Mouse (Mus musculus) gastrocnemius, postnatal 4 days (tissue): ENCODE results near the gene Galnt7. TPM values are rescaled to one million over a fixed set of nuclear protein-coding genes. Genes with fewer than 3 reads are reported as not detected.
"Not testable (repeated sequence)": the region's sequence is repeated elsewhere in the genome, so short reads cannot be mapped to it uniquely, and the experiment has no call there.

Experiments
- DNase-seq, 2 experiments: peaks; one replicate each; pipeline ENCODE4 v3.0.0; 2021 to 2022; ENCODE audit warnings: low spot score in 2 of 2, mixed read lengths in 2 of 2
- total RNA-seq, 2 experiments: library from RNA; stranded (reverse); gene quantifications; 2 replicates each; pipeline ENCODE4 v1.2.3; 2021

Gene Galnt7
- total RNA-seq, 2 experiments from 2014 or later: 8.7 to 8.9 TPM

- no peak for DNase-seq
These were observed 111.4 kb downstream of the Galnt7 start for GRCm38 (mm10) chr8:57541405-57541804.

- DNase-seq: no peak
These were observed 111.9 kb downstream of the Galnt7 start for GRCm38 (mm10) chr8:57540951-57541350.

GRCm38 (mm10) chr8:57540110-57540838 is 112.6 kb downstream of the Galnt7 start:
- peak; percentile 31 to 73 for DNase-seq

DNA sequence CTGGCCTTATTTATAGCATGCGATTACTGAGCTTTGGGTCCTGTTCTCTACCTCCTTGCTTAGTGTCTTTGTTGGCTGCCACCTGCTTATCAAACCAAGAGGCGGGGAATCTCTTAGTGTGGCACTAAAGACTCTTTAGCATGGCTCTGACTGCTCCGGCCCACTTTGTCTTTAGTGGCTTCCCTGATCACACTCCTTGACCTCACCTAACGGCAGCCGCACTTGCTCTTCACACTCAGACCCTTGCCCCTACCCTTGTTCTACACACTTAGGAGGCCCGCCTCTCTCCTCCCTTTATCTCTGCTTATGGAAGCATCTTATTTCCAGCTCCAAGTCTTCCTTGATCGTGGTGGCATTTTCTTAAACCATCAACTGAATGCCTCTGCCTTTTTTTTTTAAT is 114.2 kb downstream of the Galnt7 start:
- DNase-seq: no peak

- DNase-seq: no peak
These were observed 116.7 kb downstream of the Galnt7 start for GRCm38 (mm10) chr8:57536167-57536566.

- DNase-seq: no peak
These were observed 118.3 kb downstream of the Galnt7 start for GRCm38 (mm10) chr8:57534495-57534894.

DNA sequence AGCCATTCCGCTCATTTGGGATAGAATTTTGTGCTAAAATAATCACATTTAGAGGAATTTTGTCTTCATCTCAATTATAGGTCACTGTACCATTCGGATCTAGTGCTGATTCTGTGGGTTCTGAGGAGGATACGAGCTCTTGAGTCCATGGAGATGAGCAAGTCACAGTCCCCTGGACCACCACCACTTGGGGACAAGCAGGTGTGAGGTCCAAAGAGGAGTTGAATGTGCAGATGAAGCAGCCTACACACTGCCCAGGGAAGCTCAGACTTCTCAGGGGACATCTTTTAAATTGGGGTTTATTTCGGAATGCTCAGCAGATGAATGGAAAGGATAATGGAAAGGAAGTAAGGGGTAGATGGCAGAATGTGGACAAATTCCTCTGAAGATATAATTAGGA is 119.7 kb downstream of the Galnt7 start:
- DNase-seq: no peak

DNA sequence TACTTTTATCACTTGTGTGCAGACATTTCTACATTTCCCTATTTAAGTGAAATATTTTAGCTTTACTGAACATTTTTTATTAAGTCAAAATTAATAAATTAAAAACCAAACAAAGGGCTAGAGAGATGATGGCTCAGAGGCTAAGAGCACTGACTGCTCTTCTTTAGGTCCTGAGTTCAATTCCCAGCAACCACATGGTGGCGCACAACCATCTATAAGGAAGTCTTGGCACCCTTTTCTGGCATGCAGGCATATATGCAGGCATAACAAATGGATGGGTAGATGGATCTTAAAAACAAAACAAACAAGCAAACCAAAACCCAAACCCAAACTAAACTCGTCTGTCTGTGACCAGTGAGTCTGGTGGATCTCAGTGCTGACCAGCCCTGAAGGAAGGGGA is 120.6 kb downstream of the Galnt7 start:
- no peak for DNase-seq

DNA sequence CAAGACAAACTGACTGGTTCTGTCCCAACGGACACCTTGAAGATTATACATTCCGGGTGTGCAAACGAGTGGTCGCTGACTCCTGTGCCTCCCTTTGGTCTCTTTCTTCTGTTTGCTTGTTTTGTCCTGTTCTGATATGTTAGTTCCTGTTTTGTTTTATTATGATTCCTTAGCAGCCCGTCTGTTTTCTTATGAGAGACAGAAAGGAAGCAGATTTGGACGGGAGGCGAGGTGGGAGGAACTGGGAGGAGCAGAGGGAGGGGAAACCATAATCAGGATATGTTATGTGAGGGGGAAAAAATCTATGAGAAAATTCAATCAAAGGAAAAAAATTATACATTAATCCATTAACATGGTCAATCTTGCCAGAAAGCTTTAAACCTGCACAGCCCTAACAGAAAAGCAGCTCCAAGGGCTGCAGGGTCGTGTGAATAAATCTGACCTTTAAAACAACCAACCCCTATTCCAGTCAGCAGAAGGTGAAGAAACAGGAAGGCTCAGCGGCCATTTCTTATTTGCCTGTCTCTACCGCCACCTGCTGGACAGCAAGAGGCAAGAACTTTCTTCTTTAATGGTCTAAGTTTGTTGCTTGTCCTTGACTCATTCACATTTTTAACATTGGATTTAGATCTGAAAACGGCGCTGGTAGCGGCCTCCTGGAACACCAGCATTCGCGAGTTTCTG is 122.0 kb downstream of the Galnt7 start:
- peak; percentile 55 to 79 for DNase-seq

DNA sequence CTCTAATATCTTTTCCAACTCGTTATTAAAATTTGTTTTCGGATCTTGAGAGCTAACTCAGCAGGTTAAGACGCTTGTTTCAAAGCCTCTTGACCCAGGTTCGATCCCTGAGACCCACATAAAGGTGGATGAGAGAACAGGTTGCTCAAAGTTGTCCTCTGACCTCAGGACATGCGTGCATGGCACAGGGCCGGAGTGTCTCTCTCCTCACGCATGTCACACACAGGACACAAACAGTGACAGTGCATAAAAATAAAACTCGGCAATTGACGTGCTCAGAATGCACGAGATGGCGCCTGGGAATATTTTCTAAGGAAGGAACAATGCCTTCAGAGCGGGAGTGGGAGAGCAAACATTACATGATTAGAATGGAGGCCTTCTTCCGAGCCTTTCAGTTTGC is 122.6 kb downstream of the Galnt7 start:
- no peak for DNase-seq

DNA sequence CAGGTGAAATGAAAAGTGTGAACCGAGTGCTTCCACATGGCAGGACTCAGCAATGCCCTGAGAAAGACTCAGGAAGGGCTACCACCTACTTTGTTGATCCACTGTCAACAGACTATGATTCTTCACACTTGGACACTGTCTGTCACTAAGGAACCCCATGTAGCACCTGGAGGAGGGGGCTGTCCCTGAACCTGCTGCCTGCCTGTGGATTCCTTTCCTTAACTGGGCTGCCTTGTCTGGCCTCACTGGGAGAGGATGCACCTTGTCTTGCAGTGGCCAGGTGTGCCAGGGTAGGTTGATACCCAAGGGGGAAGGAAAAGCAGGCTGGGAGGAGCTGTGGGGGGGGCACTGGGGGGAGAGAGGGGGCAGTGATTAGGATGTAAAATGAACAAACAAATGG is 124.8 kb downstream of the Galnt7 start:
- DNase-seq: no peak

DNA sequence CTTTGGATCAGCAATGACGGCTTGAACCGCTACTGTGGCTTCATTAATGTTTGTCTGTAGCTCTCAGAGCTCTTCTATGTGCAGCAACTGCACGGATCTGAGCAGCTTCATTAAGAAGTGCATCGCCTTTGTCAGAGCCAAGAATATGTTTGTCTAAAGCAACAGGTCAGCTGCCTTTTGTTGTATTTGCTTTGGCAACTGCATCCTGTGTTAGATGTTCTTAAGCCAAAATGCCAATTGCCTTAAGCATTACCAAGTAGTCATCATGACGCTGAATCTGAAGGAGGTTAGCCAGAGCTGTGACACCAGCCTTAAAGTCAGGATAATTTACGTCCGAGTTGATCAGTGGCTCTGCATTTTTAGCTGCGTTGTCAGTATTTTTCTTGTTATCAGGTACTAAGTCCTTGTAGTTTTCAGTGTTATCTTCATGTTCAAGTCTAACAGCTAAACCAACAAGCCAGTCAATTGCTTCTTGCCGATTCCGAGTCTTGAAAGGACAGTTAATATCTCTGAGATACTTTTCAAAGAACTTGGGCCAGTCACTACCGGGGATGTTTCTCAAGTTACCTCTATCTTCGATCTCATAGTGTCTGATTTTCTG is 132.5 kb downstream of the Galnt7 start:
- DNase-seq: no peak

DNA sequence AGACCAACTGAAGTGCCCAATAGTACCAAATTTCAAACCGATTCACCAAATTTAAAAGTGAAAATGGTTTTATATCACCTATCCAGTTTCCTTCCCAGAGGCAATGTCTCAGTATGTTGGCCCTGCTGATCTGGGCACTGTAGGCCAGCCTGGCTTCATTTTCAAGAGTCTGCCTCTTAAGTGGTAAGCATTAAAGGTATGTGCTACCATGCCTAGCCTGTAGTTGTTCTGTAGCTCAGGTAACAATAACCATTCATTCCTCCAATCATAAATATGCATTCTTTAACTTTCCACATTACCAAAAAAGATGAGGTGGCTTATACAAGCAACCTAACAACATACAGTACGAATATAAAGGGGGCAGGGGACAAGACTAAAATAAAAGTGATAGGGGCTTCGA is 135.1 kb downstream of the Galnt7 start:
- DNase-seq: no peak

- not testable (repeated sequence) for DNase-seq
These were observed 136.1 kb downstream of the Galnt7 start for GRCm38 (mm10) chr8:57516685-57517084.

DNA sequence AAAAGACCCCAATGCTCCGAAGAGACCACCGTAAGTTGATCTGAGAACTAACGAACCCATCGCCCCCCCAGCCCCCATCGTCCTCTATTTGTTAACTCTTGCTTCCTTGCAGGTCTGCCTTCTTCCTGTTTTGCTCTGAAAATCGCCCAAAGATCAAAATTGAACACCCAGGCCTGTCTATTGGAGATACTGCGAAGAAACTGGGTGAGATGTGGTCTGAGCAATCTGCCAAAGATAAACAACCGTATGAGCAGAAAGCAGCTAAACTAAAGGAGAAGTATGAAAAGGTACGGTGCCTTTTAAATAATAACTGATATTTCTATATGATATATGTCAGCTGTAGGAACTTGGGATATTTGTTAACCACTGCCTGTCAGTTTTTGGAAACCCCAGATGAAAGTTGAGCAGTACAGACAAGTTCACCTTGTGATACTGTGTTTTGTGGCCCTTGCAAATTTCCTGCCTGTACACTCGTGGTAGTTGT is 139.6 kb downstream of the Galnt7 start:
- DNase-seq: not testable (repeated sequence)

DNA sequence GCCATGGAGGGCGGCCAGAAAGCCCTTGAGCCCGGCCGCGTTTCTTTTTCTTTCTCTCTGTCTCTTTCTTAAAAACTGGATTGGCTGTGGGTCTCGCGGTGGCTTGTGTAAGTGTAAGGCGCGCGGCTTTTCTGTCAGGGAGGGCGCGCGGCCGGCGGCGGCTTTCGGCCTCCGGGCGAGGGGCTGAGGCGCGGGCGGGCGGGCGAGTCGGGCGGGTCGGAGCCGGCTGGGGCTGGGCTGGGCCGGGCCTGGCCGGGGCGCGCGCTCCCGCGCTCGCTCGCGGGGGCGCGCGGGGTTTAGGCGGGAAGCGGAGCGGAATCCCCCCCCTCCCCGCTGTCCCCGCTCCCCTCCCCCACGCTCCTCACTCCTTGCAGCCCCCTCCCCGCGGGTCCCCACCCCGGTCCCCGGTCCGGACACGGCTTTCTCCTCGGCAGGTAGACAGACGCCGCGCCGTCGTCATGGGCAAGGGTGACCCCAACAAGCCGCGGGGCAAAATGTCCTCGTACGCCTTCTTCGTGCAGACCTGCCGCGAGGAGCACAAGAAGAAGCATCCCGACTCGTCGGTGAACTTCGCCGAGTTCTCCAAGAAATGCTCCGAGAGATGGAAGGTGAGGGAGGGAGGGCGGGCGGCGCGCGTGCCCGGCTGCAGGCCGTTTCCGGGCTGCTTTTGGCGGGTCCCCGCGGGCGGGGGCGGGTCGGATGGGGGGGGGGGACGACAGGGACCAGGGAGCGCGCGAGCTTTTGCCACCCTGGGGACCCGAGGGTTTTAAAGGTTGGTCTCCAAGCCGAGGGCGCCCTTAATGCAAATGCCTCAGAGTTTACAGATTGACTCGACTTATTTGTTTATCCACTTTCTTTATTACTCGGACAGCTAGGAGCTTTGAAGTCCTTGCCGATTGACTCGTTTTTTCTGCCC is 140.4 kb downstream of the Galnt7 start:
- DNase-seq: peak; percentile 44 to 55

GRCm38 (mm10) chr8:57511316-57512118 is 141.3 kb downstream of the Galnt7 start, which contains the start of gene Hmgb2:
TSS of gene Hmgb2 (plus strand) at chr8:57511907.
- peak; percentile 99 to 100 for DNase-seq

- no peak for DNase-seq
These were observed 142.0 kb downstream of the Galnt7 start for GRCm38 (mm10) chr8:57510791-57511315.

DNA sequence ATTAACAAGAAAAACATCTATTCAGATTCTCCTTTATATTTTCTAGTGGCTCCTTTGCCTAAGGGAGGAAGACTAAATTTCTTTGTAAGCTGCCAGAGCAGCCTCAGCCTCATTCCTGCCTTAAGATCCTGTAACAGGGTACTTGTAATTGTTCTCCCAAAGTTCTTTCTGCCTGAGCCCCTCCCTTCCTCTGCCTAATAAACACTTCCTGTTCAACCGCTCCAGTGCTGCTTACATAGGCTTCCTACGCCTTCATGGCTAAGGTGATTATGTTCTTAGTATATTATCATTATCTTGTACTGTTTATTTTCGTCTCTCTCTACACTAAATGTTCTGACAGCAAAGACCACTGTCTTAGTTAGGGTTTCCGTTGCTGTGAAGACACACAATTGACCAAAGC is 144.2 kb downstream of the Galnt7 start:
- no peak for DNase-seq

DNA sequence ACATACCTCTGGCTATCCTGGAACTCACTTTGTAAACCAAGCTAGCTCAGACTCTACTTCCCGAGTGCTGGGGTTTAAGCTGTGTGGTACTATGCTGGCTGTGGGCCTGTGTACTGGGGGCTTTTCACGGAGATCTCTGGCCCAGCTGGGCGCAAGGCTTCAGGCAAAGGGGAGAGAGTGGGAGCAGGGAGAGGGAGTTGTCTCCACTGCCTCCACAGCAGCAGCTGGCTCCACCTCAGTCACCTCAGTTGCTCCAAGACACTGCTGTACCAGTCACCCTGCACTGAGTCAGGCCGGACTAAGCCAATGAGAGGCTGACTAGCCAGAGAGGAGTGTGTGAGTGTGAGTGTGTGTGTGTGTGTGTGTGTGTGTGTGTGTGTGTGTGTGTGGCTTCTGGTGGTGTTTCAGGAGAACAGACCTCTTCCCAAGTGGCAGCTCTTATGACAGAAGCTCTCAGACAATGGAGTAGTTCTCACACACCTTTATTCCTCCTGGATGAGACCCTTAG is 145.2 kb downstream of the Galnt7 start:
- no peak for DNase-seq
